Mouse (Mus musculus): Measurements from ENCODE around the gene Ogfrl1.

- TF ChIP-seq CTCF (IDR thresholded peaks at IDR 0.05) (no peak), POLR2A (IDR thresholded peaks at IDR 0.05; ENCODE audit: insufficient read depth, low read depth, low read length) (no peak), EP300 (IDR thresholded peaks at IDR 0.05; ENCODE audit: insufficient read depth, low read depth, low read length) (no peak)
Measured at GRCm38 (mm10) chr1:23325160-23325559, 72.4 kb downstream of the Ogfrl1 start.

All from heart, adult 2 months (tissue).